Comparison of ENCODE assay signal across 8 mouse cellular contexts in genomic region chr9:75243730-75244406, GRCm38 (mm10). TPM values are rescaled to one million over a fixed set of nuclear protein-coding genes. Genes with fewer than 3 reads are reported as not detected.
DNase-seq lines count a peak whose midpoint lies in the region; ATAC-seq lines count a peak whose summit lies in the region.

No protein-coding gene starts in this region.

- no peak overlapping the region for H3K9ac ChIP-seq in kidney, embryonic 15.5 days
- H3K9ac ChIP-seq in forebrain, embryonic 15.5 days (replicated peaks), result no peak overlapping the region

- WGBS in kidney, embryonic 15.5 days, result 20% methylated on average over 5 of the region's 5 CpGs
- 16% methylated on average over 5 of the region's 5 CpGs for WGBS in forebrain, embryonic 15.5 days

- peak; percentile 69; the same call in 1 of the 2 replicates for ATAC-seq in kidney, embryonic 15.5 days (replicated peaks; ENCODE audit: low FRiP score)
- ATAC-seq in forebrain, embryonic 15.5 days (replicated peaks), result peak; percentile 38; the same call in 1 of the 2 replicates
- ATAC-seq in erythroblast, adult 5-6 weeks (replicated peaks; ENCODE audit: low FRiP score, poor library complexity, severe bottlenecking), result no peak

- no peaks in the 10 kb centered on the region for H3K4me1 ChIP-seq in kidney, embryonic 15.5 days
- peaks cover 6% of the 10 kb centered on the region for H3K4me1 ChIP-seq in forebrain, embryonic 15.5 days

- no peaks in the 10 kb centered on the region; the same call in 1 of the 2 replicates for H3K36me3 ChIP-seq in kidney, embryonic 15.5 days
- no peaks in the 10 kb centered on the region for H3K36me3 ChIP-seq in forebrain, embryonic 15.5 days

- H3K27me3 ChIP-seq in kidney, embryonic 15.5 days, result no peaks in the 10 kb centered on the region
- no peaks in the 10 kb centered on the region for H3K27me3 ChIP-seq in forebrain, embryonic 15.5 days

- H3K27ac ChIP-seq in kidney, embryonic 15.5 days, result no peak overlapping the region
- H3K27ac ChIP-seq in forebrain, embryonic 15.5 days (replicated peaks), result no peak overlapping the region

- H3K4me2 ChIP-seq in kidney, embryonic 15.5 days, result no peak overlapping the region
- no peak overlapping the region for H3K4me2 ChIP-seq in forebrain, embryonic 15.5 days (replicated peaks)

- DNase-seq in kidney, postnatal 36 days, result no peak
- DNase-seq in cerebellum, adult 8-10 months, result peak; percentile 72
- DNase-seq in lung, postnatal 10 days, result peak; percentile 66
- no peak for DNase-seq in right cerebral cortex, postnatal 10 days (ENCODE audit: low spot score in 2 of 2)
- DNase-seq in urinary bladder, postnatal 4 days (ENCODE audit: low spot score in 2 of 2), result no peak

- H3K9me3 ChIP-seq in kidney, embryonic 15.5 days (replicated peaks), result no peaks in the 10 kb centered on the region
- H3K9me3 ChIP-seq in forebrain, embryonic 15.5 days, result no peaks in the 10 kb centered on the region

- H3K4me3 ChIP-seq in kidney, embryonic 15.5 days (replicated peaks), result no peak overlapping the region
- H3K4me3 ChIP-seq in forebrain, embryonic 15.5 days, result no peak overlapping the region

RNA-seq across cellular contexts. Expression of gene Myo5c, which starts 12.0 kb away (rescaled TPM):
- polyA plus RNA-seq in kidney, embryonic 15.5 days (2015; fragmentation: Nextera tagmentation; extraction: Ambion mirVana), result 3.7 and 3.9 TPM in 2 replicates
- polyA plus RNA-seq in forebrain, embryonic 15.5 days (2015; fragmentation: Nextera tagmentation; extraction: Ambion mirVana), result 0.18 and 0.31 TPM in 2 replicates
- not detected in 2 replicates for total RNA-seq in erythroblast, adult 5-6 weeks (2015; ENCODE audit: low replicate concordance)
- not detected in 2 replicates for total RNA-seq in erythroblast, adult 5-6 weeks (2017; ENCODE audit: low replicate concordance)

Comparison
In these comparisons a context has a peak if more than half of its experiments do, and no peak if none do; other contexts are left out.
1. DNase-seq: peak in cerebellum, adult 8-10 months (single experiment) and lung, postnatal 10 days (single experiment); none in kidney, postnatal 36 days (0 of 2), right cerebral cortex, postnatal 10 days (0 of 2) and urinary bladder, postnatal 4 days (0 of 2).